Mouse (Mus musculus): Measurements from ENCODE around the gene Sh3bp4.

- TF ChIP-seq POLR2A (IDR thresholded peaks at IDR 0.05; ENCODE audit: borderline replicate concordance, extremely low read depth, insufficient read depth, insufficient read length, poor library complexity, severe bottlenecking), result no peak
- TF ChIP-seq CTCF (IDR thresholded peaks at IDR 0.05; ENCODE audit: borderline replicate concordance, extremely low read depth, insufficient read depth, insufficient read length), result no peak
Measured at GRCm38 (mm10) chr1:89062977-89063376, 7.2 kb upstream of the Sh3bp4 start.
